Mouse (Mus musculus): ENCODE measurements around the gene Qrsl1. TPM values are rescaled to one million over a fixed set of nuclear protein-coding genes. Genes with fewer than 3 reads are reported as not detected.

The Qrsl1 gene
- polyA plus RNA-seq, 1 experiment from 2014 or later = 13.4 TPM

DNA sequence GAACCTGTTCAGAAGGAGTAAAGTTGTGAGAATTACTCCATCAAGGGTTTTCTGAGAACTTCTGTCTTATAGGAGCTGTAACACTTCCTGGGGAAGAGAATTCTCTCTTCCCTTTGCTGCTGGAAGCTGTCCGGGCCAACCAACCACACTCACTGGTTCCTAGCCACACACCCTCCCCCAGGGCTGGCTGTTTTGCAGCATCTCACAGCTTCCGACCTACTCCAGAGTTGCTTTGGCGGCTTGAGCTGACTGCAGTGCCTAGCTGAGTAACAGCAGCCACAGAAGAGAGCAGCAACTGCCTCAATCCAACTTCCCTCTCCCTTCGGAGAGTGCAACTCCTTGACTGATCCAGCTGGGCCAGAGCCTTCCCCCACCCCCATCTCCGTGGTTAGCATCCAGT is 68.7 kb downstream of the Qrsl1 start:
- DNase-seq (ENCODE audit: low spot score) = no peak
- H3K36me3 ChIP-seq (ENCODE audit: control insufficient read depth, insufficient read depth, low read length) = no peaks in the 10 kb centered on the region
- H3K27ac ChIP-seq (replicated peaks) = no peak overlapping the region
- no peak overlapping the region for H3K4me3 ChIP-seq (ENCODE audit: low read depth, low read length)
- H3K9ac ChIP-seq (ENCODE audit: low read length) = no peak overlapping the region
- TF ChIP-seq CTCF (IDR thresholded peaks at IDR 0.05; ENCODE audit: low read depth) (no peak), EP300 (optimal IDR thresholded peaks at IDR 0.05) (no peak)
- ATAC-seq (ENCODE audit: low FRiP score, low TSS enrichment) = no peak
- H3K4me1 ChIP-seq (replicated peaks; ENCODE audit: control insufficient read depth, insufficient read depth) = no peaks in the 10 kb centered on the region
- H3K4me2 ChIP-seq (replicated peaks; ENCODE audit: low read depth) = no peak overlapping the region
- WGBS = 37% methylated on average over 5 of the region's 5 CpGs
- H3K9me3 ChIP-seq (ENCODE audit: control insufficient read depth, low read length) = no peaks in the 10 kb centered on the region
- no peaks in the 10 kb centered on the region for H3K27me3 ChIP-seq (ENCODE audit: control insufficient read depth, insufficient read depth, low read length)

DNA sequence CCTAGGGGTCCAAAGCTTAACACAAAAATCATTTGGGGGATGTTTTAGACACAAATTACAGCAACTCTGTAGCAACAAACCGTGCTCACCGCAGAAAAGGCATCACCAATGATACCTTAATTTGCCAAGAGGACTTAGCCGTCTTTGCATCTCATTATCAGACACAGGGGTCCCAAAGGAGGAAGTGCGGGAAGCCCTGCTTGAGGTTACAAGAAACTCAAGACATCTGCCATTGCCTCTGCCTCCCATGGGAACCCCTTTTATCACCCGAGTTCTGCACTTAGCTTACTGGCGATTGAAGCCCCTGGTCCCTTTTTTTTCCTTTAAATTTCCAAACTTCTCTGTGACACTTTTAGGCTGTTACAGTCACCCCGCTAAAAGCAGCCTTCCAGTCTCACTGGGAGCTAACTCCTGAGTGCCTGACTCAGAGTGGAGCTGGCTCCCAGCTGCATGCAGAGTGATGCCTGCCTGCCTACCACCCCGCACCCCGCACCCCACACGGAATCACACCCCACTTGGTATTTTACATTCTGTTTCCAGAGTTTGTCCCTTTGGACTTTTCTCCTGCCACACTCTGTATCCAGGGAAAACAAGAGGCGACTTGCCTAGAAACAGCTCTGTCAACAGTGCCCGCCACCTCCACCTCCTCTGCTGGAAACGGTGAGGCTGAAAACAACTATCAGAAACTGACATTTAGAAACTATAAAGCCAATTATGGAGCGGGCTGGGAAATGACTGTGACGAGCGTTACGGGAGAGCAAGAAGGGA is 71.1 kb downstream of the Qrsl1 start:
- ATAC-seq (ENCODE audit: low FRiP score, low TSS enrichment) = peak; percentile 81; the same call in 1 of the 2 replicates
- Histone ChIP-seq H3K4me1 (replicated peaks; ENCODE audit: control insufficient read depth, insufficient read depth) (no peaks in the 10 kb centered on the region), H3K4me3 (ENCODE audit: low read depth, low read length) (no peak overlapping the region), H3K4me2 (replicated peaks; ENCODE audit: low read depth) (no peak overlapping the region; the same call in 1 of the 2 replicates), H3K9ac (ENCODE audit: low read length) (no peak overlapping the region), H3K36me3 (ENCODE audit: control insufficient read depth, insufficient read depth, low read length) (no peaks in the 10 kb centered on the region), H3K27me3 (ENCODE audit: control insufficient read depth, insufficient read depth, low read length) (no peaks in the 10 kb centered on the region), H3K27ac (replicated peaks) (no peak overlapping the region), H3K9me3 (ENCODE audit: control insufficient read depth, low read length) (no peaks in the 10 kb centered on the region)
- TF ChIP-seq CTCF (IDR thresholded peaks at IDR 0.05; ENCODE audit: low read depth) = no peak
- peak; percentile 61 for DNase-seq (ENCODE audit: low spot score)
- WGBS = 39% methylated on average over 17 of the region's 17 CpGs

DNA sequence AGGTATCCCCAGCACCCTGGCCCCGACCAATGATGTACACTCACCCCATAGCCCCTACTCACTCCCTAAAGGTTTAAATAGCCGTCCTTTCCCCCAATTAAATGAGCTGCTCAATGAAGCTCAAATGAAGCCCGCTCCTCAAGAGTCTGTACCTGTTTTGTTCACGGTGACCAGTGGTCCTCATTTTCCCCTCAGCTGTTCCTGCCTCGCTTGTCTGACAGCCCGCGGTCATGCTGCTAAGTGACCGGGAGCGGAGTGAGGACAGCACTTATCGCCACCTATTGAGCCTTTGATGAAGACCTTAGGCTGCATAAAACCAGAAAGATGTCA is 72.9 kb downstream of the Qrsl1 start:
- no peaks in the 10 kb centered on the region for H3K36me3 ChIP-seq (ENCODE audit: control insufficient read depth, insufficient read depth, low read length)
- no peak for TF ChIP-seq EP300 (optimal IDR thresholded peaks at IDR 0.05)
- no peak for TF ChIP-seq CTCF (IDR thresholded peaks at IDR 0.05; ENCODE audit: low read depth)
- no peak overlapping the region for H3K4me2 ChIP-seq (replicated peaks; ENCODE audit: low read depth)
- H3K4me3 ChIP-seq (ENCODE audit: low read depth, low read length) = no peak overlapping the region
- ATAC-seq (ENCODE audit: low FRiP score, low TSS enrichment) (no peak), DNase-seq (ENCODE audit: low spot score) (no peak)
- H3K4me1 ChIP-seq (replicated peaks; ENCODE audit: control insufficient read depth, insufficient read depth) = no peaks in the 10 kb centered on the region
- no peak overlapping the region for H3K9ac ChIP-seq (ENCODE audit: low read length)
- H3K9me3 ChIP-seq (ENCODE audit: control insufficient read depth, low read length) = no peaks in the 10 kb centered on the region
- H3K27me3 ChIP-seq (ENCODE audit: control insufficient read depth, insufficient read depth, low read length) = no peaks in the 10 kb centered on the region
- 94% methylated on average over 10 of the region's 10 CpGs for WGBS
- H3K27ac ChIP-seq (replicated peaks) = no peak overlapping the region

DNA sequence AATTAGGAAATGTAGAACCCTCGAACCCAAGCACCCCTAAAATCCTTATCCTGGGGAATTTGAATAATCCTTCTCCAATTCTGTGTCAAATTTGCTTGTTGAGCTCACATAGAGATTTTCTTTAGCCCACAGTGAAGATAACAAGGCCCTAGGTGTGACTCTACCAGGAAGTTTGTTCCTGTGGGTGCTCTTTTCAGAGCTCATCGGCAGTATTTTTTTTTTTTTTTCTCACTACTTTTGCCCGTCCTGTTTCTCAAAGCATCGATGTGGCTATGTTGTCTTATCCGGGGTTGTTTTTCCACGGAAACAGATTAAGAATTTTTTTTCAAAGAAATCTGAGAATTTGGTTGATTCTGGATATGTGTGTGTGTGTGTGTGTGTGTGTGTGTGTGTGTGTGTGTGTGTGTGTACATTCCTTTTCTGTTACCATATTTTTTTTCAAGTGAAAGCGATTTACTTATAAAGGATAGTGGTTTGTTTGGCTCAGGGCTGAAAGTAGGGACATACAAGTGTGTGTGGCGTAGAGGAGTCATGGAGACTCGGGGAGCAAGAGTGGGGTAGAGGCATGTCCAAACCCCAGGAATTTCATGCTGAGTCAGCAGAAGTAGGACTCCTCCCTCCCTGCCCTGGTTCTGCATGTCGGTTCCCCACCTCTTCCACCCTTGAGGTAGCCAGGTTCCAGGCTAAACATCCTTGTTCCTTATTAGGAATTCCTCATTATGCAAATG is 73.4 kb downstream of the Qrsl1 start:
- Histone ChIP-seq H3K4me2 (replicated peaks; ENCODE audit: low read depth) (no peak overlapping the region), H3K9me3 (ENCODE audit: control insufficient read depth, low read length) (no peaks in the 10 kb centered on the region), H3K4me1 (replicated peaks; ENCODE audit: control insufficient read depth, insufficient read depth) (no peaks in the 10 kb centered on the region), H3K36me3 (ENCODE audit: control insufficient read depth, insufficient read depth, low read length) (no peaks in the 10 kb centered on the region), H3K9ac (ENCODE audit: low read length) (no peak overlapping the region), H3K27me3 (ENCODE audit: control insufficient read depth, insufficient read depth, low read length) (no peaks in the 10 kb centered on the region), H3K27ac (replicated peaks) (no peak overlapping the region), H3K4me3 (ENCODE audit: low read depth, low read length) (no peak overlapping the region)
- 84% methylated on average over 10 of the region's 10 CpGs for WGBS
- ATAC-seq (ENCODE audit: low FRiP score, low TSS enrichment) = no peak
- no peak for TF ChIP-seq CTCF (IDR thresholded peaks at IDR 0.05; ENCODE audit: low read depth)
- TF ChIP-seq EP300 (optimal IDR thresholded peaks at IDR 0.05) = no peak
- no peak for DNase-seq (ENCODE audit: low spot score)

DNA sequence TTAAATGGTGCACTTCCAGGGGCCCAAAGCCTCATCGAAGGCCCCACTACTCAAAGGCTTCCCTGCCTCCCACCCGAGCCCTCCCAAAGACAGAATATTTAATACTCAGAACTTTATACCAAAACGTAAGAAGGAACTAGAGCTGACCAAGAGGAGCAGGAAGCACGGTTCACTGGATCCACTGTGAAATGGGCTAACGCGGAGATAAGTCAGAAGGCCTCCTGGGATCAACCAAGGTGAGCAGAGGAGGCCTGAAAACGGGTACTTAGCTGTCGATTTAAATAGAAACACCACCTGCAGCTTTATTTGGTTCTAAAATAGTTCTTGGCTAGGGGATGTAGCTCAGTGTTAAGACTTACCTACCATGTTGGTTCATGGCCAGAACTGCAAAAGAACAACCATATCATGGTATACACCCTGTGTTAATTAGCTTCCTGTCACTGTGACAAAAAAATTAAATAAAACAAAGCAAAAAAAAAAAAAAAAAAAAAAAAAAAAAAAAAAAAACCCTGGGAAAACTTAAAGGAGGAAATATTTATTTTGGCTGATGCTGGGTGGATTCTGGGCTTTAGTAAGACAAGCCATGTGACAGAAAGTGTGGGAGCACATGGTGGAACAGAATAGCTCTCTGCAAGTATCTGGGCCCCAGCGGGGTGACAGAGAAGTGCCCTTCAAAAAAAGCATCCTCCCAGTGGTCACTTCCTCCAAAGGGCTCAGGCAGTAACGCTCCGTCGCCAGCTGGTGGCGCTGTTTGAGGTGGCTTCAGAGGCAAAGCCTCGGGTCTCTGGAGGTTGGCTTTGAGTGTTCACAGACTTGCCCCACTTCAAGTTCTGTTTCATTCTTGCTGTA is 74.5 kb downstream of the Qrsl1 start:
- DNase-seq (ENCODE audit: low spot score) (no peak), ATAC-seq (ENCODE audit: low FRiP score, low TSS enrichment) (no peak)
- Histone ChIP-seq H3K4me2 (replicated peaks; ENCODE audit: low read depth) (no peak overlapping the region), H3K9me3 (ENCODE audit: control insufficient read depth, low read length) (no peaks in the 10 kb centered on the region), H3K27me3 (ENCODE audit: control insufficient read depth, insufficient read depth, low read length) (no peaks in the 10 kb centered on the region), H3K36me3 (ENCODE audit: control insufficient read depth, insufficient read depth, low read length) (no peaks in the 10 kb centered on the region), H3K4me3 (ENCODE audit: low read depth, low read length) (no peak overlapping the region), H3K4me1 (replicated peaks; ENCODE audit: control insufficient read depth, insufficient read depth) (no peaks in the 10 kb centered on the region), H3K9ac (ENCODE audit: low read length) (no peak overlapping the region), H3K27ac (replicated peaks) (no peak overlapping the region)
- WGBS = 81% methylated on average over 14 of the region's 14 CpGs
- TF ChIP-seq EP300 (optimal IDR thresholded peaks at IDR 0.05) (no peak), CTCF (IDR thresholded peaks at IDR 0.05; ENCODE audit: low read depth) (peak; percentile 30; the same call in 1 of the 2 replicates)

Measured in stomach, postnatal 0 days (tissue).